Mouse (Mus musculus) lung, postnatal 10 days (tissue): ENCODE data around the gene Hist1h2bf.
"Not testable (repeated sequence)": the region's sequence is repeated elsewhere in the genome, so short reads cannot be mapped to it uniquely, and the experiment has no call there.

ENCODE experiments used
- DNase-seq: peaks from one replicate; pipeline ENCODE4 v3.0.0; 2021

Gene Hist1h2bf

GRCm38 (mm10) chr13:23542225-23542980 lies 31.6 kb downstream of the Hist1h2bf start:
- DNase-seq: not testable (repeated sequence)

DNA sequence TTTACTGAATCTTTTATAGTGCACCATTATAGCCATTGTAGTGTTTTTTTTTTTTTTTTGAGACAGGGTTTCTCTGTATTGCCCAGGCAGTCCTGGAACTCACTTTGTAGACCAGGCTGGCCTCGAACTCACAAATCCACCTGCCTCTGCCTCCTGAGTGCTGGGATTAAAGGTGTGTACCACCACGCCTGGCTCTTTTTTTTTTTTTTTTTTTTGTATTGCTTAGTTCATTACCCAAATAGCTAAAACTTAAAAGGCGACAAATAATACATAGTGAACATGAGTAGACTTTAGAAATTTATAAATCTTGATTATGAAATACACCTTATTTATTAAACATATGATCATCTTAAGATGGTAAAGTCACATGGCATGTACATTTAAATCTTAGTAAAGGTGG lies 32.5 kb downstream of the Hist1h2bf start:
- no peak for DNase-seq

DNA sequence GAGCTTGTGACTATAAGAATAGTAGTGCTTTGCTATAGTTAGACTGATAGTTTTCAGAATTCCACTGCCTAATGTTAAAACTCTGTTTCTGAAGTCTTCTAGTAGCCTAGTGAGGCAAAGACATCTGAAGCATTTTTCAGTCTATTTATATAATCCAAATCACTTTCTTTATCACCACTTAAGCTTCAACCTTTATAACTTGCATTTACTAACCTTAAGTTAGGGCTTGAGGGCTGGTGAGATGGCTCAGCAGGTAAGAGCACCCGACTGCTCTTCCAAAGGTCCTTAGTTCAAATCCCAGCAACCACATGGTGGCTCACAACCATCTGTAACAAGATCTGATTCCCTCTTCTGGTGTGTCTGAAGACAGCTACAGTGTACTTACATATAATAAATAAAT lies 34.2 kb downstream of the Hist1h2bf start:
- DNase-seq: not testable (repeated sequence)

GRCm38 (mm10) chr13:23538249-23538648 lies 35.7 kb downstream of the Hist1h2bf start:
- DNase-seq: no peak

- no peak for DNase-seq
These were observed 36.8 kb downstream of the Hist1h2bf start for GRCm38 (mm10) chr13:23537006-23537710.

DNA sequence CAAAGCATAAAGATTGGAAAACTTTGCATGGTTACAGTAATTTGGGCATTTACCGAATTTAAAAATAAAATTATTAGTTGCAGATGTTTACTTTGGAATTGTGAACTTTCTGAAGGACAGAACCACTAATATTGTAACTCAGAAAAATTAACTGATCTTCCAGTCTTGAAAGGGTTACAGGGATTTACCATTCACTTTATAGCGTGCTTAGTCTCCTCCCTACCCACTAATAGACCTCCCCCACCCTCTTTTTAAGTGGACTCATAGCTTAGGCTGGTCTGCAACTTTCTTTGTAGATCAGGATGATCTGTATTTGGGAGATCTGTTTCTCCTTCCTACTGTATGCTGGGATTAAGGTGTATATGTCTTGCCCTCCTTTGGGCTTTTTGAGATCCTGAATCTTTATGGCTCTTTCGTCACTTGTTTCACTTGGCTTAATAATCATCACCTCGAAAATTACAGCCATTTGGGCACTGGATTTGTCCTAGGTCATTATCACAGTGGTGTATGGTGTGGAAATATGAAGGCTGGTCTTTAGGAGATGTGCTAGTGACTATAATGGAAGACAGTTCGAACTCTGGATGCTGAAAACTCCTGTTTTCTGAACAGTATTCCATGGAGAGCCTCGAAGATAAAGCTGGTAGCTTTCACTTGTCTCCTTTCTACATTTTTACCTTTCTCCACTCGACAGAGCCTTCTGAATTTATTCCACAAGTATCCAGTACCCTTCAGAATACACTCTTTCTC lies 37.7 kb downstream of the Hist1h2bf start:
- DNase-seq: no peak

DNA sequence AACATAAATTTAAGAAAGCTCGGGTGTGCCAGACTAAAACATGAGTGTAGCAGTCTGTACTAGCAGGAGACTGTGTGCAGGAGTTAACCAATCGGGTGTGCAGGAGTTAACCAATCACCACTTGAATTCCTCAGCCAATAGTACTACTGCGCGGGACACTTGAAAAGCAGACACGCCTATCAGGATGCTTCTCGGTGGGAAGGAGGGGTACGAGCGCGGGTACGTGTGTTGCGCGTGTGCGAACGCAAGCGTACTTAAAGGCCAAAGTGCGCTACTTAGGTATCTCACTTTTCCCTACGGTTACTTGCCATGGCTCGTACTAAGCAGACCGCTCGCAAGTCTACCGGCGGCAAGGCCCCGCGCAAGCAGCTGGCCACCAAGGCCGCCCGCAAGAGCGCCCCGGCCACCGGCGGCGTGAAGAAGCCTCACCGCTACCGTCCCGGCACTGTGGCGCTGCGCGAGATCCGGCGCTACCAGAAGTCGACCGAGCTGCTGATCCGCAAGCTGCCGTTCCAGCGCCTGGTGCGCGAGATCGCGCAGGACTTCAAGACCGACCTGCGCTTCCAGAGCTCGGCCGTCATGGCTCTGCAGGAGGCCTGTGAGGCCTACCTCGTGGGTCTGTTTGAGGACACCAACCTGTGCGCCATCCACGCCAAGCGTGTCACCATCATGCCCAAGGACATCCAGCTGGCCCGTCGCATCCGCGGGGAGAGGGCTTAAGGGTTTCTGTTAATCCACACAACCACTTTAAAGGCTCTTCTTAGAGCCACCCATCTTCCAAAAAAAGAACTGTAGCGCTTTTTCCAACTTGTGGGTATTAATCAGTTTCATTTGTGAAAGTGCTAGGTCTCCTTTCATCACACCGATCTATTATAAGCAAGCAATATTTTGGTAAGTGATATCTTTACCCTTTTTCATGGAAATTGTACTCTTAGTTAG lies 38.6 kb downstream of the Hist1h2bf start, which contains the start of gene Hist1h3g:
Gene Hist1h3g (plus strand): TSS at position 286 of the 939 bp plus-strand sequence.
- peak; percentile 93 for DNase-seq

GRCm38 (mm10) chr13:23534368-23535131 lies 39.4 kb downstream of the Hist1h2bf start:
- DNase-seq: no peak

GRCm38 (mm10) chr13:23533560-23534367 lies 40.2 kb downstream of the Hist1h2bf start, which contains the start of gene Hist1h2af:
Hist1h2af (plus strand) TSS chr13:23533906.
- DNase-seq: peak; percentile 80

DNA sequence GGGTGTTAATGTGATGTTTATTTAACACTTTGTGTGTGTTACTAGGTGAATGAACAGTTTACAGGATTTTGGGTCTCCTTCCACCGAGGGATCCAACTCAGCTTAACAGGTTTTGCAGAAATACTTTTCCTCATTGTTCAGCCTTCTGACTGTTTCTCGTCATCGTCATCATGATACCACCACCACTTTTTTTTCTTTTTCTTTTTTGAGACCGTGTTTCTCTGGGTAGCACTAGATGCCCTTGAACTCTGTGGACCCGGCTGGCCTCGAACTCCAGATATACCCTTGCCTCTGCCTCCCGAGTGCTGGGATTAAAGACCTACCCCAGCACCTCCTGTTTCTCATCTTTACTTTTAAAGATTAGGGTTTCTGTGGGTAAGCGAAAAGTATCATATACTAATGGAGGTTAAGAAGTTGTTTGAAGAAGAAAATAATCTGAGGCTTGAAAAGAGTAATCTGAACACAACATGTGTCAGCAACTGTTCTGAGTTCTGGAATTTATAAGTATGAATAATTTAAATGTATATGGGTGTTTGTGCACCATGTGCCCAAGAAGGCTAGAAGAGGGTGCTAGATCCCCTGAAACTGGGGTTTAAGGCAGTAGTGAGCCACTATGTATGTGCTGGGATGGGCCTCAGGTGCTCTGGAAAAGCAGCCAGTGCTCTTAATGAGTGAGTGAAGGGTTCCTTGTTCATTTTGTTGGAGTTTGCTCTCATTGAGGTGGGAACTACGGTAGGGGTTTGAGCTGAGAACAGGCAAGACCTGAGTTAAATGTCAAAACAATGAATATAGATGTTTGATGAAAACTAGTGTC lies 41.5 kb downstream of the Hist1h2bf start:
- DNase-seq: no peak

DNA sequence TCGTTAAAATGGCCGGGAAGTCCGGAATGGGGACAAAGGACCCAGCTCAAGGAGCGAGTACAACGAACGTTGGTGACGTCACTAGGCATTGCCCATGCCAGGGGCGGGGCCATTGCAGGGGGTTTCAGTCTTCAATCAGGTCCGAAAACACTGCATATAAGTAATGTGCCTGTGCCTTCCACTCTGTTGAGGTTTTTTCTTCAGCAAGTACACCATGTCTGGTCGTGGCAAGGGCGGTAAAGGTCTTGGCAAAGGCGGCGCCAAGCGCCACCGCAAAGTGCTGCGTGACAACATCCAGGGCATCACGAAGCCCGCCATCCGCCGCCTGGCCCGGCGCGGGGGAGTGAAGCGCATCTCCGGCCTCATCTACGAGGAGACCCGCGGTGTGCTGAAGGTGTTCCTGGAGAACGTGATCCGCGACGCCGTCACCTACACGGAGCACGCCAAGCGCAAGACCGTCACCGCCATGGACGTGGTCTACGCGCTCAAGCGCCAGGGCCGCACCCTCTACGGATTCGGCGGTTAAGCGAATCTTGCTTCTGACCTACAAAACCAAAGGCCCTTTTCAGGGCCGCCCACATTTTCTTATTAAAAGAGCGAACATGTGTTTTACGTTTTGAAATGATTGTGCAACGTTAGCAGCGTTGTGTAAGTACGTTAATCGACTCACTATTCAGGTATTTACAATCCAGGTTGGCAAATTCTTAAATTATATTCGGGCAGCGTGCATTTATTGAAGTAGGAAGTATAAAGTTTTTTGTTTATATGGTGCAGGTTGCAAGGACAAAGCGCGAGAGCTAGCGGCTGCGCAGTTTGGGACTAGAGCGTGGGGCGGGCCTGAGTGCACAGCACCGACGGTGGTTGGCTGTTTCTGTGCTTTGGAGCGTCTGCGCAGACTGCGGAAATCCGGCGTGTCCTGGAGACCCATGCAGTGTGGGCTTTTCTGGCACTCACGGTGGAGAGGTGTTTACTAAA lies 42.8 kb downstream of the Hist1h2bf start, which contains the start of gene Hist1h4h:
Gene Hist1h4h (plus strand): TSS at position 150 of the 975 bp plus-strand sequence.
- peak; percentile 99 for DNase-seq

DNA sequence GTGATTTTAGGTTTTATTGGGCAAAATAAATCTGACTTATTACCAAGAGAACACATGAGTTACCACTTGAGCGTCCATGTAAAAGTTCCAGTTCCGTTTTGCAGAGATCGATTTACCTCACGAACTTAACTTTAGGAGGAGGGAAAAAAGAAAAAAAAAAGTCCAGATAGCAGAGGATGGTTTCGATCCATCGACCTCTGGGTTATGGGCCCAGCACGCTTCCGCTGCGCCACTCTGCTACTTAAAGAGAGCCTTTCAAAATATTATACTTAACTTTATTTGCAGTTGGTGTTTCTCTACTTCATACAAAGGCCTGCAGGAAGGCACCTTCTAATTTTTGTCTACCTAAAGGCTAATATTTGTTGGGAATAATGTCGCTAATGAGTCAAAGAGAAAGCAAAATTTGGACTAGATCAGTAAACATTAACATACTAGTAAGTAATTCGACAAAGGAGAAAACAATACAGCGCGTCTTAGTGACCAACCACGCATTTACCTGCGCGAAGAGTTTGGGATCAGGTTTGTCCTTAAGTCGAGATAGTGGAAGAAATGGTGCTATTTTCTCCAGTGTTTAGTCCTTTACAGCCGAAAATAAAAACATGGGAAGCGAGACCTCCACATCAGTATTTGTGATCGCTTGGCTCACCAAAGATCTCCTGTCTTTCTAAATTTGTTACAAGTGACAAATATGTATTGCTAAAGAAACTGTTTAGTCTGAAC lies 43.7 kb downstream of the Hist1h2bf start:
- peak; percentile 78 for DNase-seq

DNA sequence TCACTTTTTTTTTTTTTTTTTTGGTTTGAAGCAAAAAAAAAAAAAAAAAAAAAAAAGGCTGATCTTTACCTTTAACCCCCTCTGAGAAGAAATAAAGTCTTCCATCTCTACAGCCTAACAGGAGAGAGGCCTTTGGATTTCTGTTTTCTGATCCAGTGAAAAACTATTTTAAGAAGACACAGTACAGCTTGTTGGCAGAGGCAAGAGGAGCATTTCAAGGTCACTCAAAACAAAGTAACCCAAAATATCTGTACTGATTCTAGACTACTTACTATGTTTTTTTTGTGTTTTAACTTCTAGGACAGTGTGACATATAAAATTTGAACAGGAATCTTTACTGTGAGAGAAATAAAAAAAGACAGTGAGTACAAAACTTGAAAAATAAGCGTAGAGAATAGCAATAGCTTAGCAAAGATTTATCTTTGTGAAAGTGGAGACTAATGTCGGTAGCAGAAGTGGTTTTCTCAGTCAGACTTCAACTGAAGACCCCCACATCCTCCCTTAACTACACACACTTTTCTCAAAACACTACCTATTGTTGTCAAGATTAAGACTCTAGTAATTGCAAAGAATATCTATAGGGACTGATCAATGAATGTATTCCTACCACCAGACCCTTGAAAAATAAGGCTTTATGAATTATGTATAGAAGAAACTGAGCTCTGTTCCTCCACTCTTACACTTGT lies 44.4 kb downstream of the Hist1h2bf start:
- DNase-seq: no peak

DNA sequence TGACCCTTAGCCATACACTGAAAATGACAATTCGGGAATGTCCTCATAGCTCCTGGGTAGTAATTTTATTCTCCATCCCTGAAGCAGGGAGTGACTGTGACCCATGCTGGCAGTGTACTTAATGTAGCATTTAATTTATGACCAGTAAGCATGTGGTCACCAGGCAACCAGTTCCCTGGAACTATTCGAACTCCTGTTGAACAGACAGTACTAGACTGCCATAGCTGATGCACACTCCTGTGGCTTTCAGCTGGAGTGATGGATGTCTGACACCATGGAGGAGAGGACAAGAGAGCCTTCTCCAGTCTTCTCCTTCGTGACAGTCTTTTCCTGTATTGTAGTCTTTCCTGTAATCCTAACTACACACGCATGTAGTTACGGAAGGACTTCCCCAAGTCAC lies 45.0 kb downstream of the Hist1h2bf start:
- no peak for DNase-seq

GRCm38 (mm10) chr13:23526312-23526711 lies 47.7 kb downstream of the Hist1h2bf start:
- DNase-seq: peak; percentile 94

DNA sequence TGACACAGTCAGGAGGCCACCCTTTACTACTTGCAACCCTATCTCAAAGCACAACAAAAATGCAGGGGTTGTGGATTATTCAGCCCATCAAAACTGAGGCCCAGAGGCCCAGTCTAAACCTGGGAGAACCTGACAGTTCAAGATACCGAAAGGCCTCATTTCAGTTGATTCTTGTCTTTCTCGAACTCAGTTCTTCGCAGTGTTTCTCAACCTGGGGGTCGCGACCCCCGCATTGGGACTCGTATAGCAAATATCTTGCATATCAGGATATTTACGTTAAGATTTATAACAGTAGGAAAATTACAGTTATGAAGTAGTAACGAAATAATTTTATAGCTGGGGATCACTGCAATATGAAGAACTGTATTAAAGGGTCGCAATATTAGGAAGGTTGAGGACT lies 48.1 kb downstream of the Hist1h2bf start:
- DNase-seq: no peak

DNA sequence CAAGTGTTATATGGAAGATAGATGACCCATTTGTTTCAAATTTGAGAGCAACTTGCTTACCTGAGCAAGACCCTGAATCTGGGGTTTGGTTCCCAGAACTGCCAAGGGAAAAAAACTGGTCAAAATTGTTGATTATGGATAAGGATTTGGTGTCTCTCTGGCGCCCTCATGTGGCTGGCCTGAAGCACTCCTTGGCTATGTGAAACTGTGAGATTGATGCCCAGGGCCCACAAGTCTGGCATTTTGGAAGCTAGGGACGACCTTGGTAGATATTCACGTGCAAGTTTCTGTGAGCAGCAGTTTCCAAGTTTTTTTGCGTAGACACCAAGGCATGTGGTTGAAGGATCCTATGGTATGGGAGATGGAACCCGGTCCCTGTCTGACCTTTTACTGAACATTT lies 49.3 kb downstream of the Hist1h2bf start:
- DNase-seq: peak; percentile 84
